Mouse (Mus musculus): ENCODE measurements around the gene Olfr736. TPM values are rescaled to one million over a fixed set of nuclear protein-coding genes. Genes with fewer than 3 reads are reported as not detected.

Olfr736 gene
- not detected in 2 replicates for polyA plus RNA-seq (2012; rRNA removed)

GRCm38 (mm10) chr14:50380863-50381262, at the start of gene Olfr736:
TSS of gene Olfr736 (plus strand) at chr14:50381163.

GRCm38 (mm10) chr14:50348796-50349195, 32.2 kb upstream of the Olfr736 start, which contains the start of gene Olfr735:
TSS of gene Olfr735 (minus strand) at chr14:50348872.

GRCm38 (mm10) chr14:50357593-50357992, 23.4 kb upstream of the Olfr736 start, which contains the start of gene Tlr11:
TSS of gene Tlr11 (plus strand) at chr14:50357914.

GRCm38 (mm10) chr14:50407268-50407667, 26.3 kb downstream of the Olfr736 start, which contains the start of gene Olfr738:
TSS of gene Olfr738 (plus strand) at chr14:50407568.

GRCm38 (mm10) chr14:50418326-50418725, 37.4 kb downstream of the Olfr736 start, which contains the start of gene Olfr739:
TSS of gene Olfr739 (plus strand) at chr14:50418626.

Other genes with a start within 250 kb of the Olfr736 start
- not detected in 2 replicates for gene Olfr728, start 238.5 kb upstream of the Olfr736 start, polyA plus RNA-seq (2012; rRNA removed)
- gene Olfr729, start 228.3 kb upstream of the Olfr736 start, polyA plus RNA-seq (2012; rRNA removed): not detected in 2 replicates
- gene Olfr730, start 193.0 kb upstream of the Olfr736 start, polyA plus RNA-seq (2012; rRNA removed): not detected in 2 replicates
- gene Olfr731, start 139.3 kb upstream of the Olfr736 start, polyA plus RNA-seq (2012; rRNA removed): not detected in 2 replicates
- not detected in 2 replicates for gene Olfr732, start 97.0 kb upstream of the Olfr736 start, polyA plus RNA-seq (2012; rRNA removed)
- gene Olfr733, start 79.6 kb upstream of the Olfr736 start, polyA plus RNA-seq (2012; rRNA removed): not detected in 2 replicates
- not detected in 2 replicates for gene Olfr734, start 54.4 kb upstream of the Olfr736 start, polyA plus RNA-seq (2012; rRNA removed)
- 0.02 TPM in 1 of 2 replicates, not detected in the other for gene Olfr735, start 32.3 kb upstream of the Olfr736 start, polyA plus RNA-seq (2012; rRNA removed)
- gene Tlr11, start 23.2 kb upstream of the Olfr736 start, polyA plus RNA-seq (2012; rRNA removed): 0.26 and 0.31 TPM in 2 replicates
- gene Olfr738, start 26.4 kb downstream of the Olfr736 start, polyA plus RNA-seq (2012; rRNA removed): not detected in 2 replicates
- gene Olfr739, start 37.5 kb downstream of the Olfr736 start, polyA plus RNA-seq (2012; rRNA removed): not detected in 2 replicates
- not detected in 2 replicates for gene Olfr740, start 64.4 kb downstream of the Olfr736 start, polyA plus RNA-seq (2012; rRNA removed)
- not detected in 2 replicates for gene Olfr741, start 91.6 kb downstream of the Olfr736 start, polyA plus RNA-seq (2012; rRNA removed)
- gene Olfr742, start 122.4 kb downstream of the Olfr736 start, polyA plus RNA-seq (2012; rRNA removed): not detected in 2 replicates
- not detected in 2 replicates for gene Olfr743, start 140.7 kb downstream of the Olfr736 start, polyA plus RNA-seq (2012; rRNA removed)
- gene Olfr744, start 233.7 kb downstream of the Olfr736 start, polyA plus RNA-seq (2012; rRNA removed): not detected in 2 replicates